Mouse (Mus musculus) G1E (cell line): Measurements from ENCODE around the gene Ube2n.

Experiments used
- CTCF ChIP-seq: IDR thresholded peaks from 2 replicates; pipeline ENCODE4 v1.5.1; 2012; ENCODE audit warnings: low read depth, low read length, inconsistent platforms, mixed read lengths
- GATA1 ChIP-seq: IDR thresholded peaks from 2 replicates; pipeline ENCODE4 v1.6.1; 2012; ENCODE audit warnings: borderline replicate concordance, low read length, inconsistent platforms, mixed read lengths
- GATA2 ChIP-seq: IDR thresholded peaks from 2 replicates; pipeline ENCODE4 v1.6.1; 2012; ENCODE audit warnings: low read depth, low read length, inconsistent platforms, borderline replicate concordance
- TAL1 ChIP-seq: conservative IDR thresholded peaks from 2 replicates; pipeline ENCODE4 v1.6.1; 2012; ENCODE audit warnings: low read depth, low read length, inconsistent platforms, mixed read lengths

DNA sequence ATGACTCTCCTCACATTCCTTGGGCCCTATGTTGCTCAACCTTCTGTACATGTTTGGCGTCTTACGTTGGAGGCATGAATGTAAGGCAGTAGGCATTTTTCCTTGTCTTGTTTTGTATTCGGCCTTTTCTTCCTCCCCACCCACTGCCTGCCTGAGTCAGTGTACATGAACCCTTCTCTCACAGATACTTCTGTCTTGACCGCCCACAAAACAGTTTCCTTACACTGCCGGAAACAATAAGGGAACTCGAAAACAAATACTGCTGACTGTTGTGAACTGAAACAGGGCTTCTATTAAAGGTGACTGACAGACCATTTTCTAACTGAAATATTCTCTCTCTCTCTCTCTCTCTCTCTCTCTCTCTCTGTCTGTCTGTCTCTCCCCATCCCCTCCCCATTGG lies 6.2 kb upstream of the Ube2n start:
- TF ChIP-seq GATA2: no peak
- TF ChIP-seq CTCF: no peak
- TF ChIP-seq GATA1: no peak
- no peak for TF ChIP-seq TAL1
